Mouse (Mus musculus) frontal cortex, postnatal 25 days (tissue): ENCODE measurements around the gene Atp8b4.

ENCODE experiments used
- DNase-seq, 2 experiments: peaks; one replicate each; pipeline ENCODE4 v3.0.0; 2022; ENCODE audit warnings: low spot score in 2 of 2

The Atp8b4 gene

DNA sequence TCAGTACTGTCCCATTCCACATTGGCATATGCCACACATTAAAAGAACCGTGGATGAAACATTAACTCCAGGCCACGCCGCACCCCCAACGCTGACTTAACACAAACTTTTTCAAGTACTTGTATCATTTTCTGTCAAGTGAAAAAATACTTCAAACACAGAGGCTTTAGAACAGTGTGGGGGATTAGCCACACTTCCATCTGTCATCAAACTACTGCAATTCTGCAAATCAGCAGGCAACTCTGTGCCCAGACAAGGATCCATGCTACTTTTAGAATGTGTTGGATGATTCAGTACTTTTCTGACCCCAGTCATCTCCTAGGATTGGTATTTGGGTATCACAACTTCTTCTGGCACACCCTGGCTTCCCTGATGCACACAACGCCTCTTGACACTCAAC, 212.5 kb downstream of the Atp8b4 start:
- DNase-seq = no peak

GRCm38 (mm10) chr2:126286420-126286819, 214.1 kb downstream of the Atp8b4 start:
- no peak for DNase-seq

DNA sequence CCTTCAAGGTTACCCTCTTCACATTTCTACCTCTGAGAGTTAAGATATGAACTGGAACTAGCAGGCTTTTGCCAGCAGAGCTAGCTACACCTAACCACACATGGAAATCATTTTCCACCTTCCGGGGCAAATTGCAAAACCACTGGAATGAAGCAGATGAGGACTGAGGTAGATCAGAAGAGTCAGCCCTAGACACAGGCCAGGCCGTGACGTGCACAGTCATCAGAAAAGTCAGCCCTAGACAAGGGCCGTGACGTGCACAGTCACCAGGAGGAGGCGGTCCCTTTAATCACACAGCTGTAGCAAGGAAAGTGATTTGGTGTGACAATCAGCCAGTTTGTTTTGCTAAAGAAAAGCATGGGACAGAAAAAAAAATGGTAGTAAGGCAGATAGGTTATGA, 216.4 kb downstream of the Atp8b4 start:
- no peak for DNase-seq

DNA sequence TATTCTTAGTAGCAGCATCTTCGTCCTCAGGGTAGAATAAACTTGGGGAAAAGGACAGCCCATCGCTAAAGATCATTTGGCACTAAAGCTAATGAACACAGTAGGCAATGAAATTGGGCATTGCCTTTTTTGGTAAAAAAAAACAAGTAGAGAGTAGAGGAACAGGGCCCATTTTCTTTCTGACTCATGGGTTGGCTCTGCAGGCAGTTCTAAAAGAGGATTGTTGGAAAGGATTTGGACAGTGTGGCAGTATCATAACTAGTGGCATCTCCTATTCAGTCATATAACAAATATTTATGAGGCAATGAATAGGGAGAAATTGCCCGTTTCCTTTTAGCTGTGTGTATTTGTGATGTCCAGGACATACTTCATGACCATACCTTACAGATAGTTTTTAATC, 217.4 kb downstream of the Atp8b4 start:
- DNase-seq = no peak

GRCm38 (mm10) chr2:126275511-126275910, 225.0 kb downstream of the Atp8b4 start:
- no peak for DNase-seq

GRCm38 (mm10) chr2:126274826-126275405, 225.6 kb downstream of the Atp8b4 start:
- DNase-seq = no peak

DNA sequence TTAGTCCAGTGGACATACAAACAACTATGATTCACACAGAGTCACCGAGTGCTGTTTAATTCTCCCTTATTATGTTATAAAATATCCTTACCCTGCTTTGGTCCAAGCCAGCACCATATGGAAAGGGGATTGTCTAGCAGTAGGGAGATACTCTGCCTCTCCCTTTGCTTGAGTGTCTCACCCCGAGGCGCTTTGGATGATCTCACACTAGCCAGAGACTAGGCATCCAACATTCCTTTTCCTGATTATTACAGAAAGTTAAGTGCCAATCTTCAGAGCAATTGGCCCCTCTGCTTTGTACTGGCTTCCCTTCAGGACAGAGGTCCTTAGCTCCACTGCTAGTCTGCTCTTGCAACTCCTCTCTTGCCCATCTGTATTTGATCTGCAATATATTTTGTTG, 226.2 kb downstream of the Atp8b4 start:
- no peak for DNase-seq
